Mouse (Mus musculus) mature B cell (primary cell): Measurements from ENCODE around the gene Dctn2.
"Not testable (repeated sequence)": the region's sequence is repeated elsewhere in the genome, so short reads cannot be mapped to it uniquely, and the experiment has no call there.

Experiments
- in situ Hi-C: fragments of 300-500 bp; cut with MboI; formaldehyde crosslinking; loops from 2 replicates; pipeline ENCODE4 v1.14.3; 2019

The Dctn2 gene

DNA sequence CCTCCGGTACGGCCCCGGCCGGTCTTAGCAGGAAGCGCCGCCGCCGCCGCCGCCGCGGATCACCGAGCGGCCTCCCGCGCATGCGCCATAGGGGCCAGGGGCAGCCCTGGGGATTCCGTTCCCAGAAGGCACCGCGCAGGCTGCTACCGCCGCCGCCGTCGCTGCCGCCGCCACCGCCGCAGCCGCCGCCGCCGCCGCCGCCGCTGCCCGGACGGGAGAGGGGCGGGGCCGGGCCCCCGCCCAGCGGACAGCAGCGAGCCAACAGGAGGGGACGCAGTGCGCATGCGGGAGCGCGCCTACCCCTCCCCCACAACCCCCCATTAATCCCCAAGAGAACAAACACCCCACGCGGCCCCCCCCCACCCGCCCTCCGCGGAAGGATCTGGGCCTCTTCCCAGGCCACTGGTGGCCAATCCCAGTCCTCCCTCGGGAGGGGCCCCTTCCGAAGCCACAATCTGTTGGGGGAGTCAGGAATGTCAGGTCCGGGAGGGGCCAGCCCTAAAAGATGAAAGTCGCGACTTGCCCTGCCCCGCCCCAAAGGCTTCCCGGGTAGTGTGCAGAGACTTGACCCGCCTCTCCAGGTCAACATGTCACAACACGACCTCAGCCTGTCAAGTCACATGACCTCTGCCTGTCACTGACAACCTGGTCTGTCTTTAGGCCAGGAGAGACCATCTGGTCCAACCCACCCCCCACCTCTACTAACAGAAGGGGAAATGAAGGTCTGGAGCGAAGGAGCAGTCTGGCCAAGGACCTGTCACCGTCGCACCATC, 22.8 kb downstream of the Dctn2 start, which contains the start of gene Mbd6:
TSS of gene Mbd6 (minus strand) at position 219 of the 773 bp plus-strand sequence.
- in situ Hi-C loops: no loop called here

DNA sequence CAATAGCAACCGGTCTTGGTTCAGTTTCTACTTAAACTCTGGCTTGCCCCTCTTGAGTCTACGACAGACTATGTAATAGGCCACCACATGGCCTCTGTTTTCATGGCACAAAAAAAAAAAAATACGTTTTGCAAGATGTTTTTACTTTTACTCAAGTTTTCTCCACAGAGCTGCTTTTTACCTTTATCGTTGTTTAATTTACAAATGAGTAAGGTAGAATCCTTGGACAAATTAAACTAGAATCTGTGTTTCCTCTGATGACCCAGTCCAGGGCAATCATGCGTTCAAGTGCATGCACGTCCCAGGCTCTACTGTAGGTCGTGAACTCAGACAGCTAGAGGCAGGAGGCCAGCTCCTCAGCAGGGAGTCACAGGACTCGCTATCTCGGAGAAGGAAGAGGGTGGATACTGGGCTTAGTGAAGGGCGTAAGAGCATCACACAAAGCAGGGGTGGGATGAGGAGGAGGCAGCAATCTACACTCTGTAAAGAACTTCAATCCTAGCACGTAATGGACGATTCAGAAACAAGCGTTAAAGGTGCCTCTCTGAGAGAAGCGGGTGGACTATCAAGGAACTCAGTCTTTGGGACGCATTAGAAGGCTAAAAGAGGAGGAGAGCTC, 23.5 kb downstream of the Dctn2 start:
- in situ Hi-C loops: no loop called here

DNA sequence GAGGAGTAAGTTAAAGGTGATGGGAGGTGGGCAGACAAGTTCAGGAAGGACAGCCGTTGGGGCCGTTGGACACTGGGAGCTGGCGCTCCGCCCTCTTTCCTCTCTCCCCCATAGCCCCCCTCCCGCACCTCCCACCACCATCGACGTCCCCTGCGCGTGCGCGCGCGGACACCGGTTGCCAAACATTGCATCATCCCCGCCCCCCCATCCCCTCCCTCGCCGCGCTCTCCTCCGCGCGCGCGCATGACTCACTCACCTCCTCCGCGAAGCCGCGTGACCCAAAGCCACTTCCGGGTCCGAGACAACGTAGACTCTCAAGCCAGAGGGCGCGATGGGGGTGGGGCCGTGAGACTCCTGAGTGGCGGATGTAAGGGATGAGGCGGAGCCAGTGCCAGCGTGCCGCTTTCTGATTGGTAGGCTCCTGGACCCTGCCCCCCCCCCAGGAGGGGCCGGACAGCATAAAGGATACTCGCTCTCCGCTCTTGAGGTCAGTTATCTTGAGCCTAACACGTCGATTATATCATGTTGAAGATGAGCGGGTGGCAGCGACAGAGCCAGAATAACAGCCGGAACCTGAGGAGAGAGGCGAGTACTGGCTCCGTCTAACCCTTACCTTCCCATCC, 24.2 kb downstream of the Dctn2 start:
- in situ Hi-C loops: no loop called here

DNA sequence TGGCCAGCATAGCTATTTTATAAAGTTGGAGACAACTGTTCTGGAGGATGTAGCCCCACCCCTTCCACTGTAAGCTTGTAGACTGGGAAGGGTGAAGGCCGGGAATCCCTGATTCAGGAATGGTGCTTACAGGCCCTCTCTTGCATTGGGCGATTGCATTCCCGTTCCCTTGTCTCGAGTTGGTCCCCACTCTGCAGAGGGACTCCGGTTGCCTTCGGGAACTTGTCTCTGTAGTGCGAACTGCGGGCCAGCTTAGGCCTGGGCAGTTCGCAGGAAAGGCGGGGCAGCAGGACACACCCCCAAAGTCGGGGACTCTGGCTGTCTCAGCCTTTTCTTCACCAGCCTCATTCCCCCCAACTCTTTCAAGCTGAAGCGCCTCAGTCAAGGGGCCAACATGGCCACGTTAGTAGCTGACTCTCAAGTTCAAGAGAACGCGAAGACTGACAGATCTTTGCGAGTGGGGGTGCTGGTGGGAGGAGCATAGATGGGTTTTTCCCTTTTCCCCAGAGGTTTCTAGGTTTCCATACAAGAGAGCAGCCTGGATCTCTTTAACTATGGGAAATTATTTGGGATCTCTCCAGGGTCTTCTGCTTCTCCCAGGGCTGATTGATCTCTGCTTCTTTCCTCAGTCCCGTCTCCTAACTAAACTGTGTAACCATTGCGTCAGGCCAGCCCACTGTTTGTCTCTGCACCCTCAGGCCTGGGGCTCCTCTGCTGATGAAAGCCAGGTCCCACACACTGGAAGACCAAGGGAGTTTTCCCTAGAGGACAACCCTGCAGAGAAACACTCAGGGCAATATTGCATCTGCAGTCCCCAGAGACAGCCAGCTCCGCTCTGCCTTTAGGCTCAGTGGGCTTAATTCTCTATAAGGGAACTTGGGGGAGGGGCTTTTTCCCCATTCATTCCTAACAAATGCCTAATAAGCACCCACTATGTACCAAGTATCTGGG, 25.0 kb downstream of the Dctn2 start:
- in situ Hi-C loops: no loop called here

DNA sequence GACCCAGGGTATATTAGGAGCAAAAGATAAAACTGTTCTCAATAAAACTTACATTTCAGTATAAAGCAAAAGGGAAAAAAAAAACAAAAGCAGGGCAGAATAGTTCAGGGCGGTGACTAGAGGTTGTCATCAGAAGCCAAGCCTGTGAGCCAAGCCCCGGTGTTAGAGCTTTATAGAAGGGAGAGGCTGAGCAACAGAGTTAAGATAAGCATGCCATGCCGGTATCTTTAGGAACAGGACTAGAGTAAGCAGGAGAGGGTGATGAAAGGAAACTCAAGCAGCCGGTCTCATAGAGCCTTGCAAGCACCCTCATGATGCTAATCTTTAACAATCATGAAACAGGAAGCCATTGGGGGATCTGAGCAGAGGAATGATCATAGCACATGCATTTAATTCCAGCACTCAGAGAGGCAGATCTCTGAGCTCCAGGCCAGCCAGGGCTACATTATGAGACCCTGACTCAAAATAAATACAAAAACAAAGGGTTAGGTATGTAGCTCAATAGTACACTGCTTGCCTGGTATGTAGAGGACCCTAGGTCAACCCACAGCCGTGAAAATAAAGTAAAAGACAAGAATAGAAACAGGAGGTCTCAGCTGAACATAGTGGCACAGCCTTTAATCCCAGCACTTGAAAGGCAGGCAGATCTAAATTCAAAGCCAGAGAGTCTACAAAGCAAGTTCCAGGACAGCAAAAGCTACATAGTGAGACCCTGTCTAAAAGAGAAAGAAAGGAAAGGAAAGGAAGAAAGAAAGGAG, 25.9 kb downstream of the Dctn2 start:
- in situ Hi-C loops: no loop called here

DNA sequence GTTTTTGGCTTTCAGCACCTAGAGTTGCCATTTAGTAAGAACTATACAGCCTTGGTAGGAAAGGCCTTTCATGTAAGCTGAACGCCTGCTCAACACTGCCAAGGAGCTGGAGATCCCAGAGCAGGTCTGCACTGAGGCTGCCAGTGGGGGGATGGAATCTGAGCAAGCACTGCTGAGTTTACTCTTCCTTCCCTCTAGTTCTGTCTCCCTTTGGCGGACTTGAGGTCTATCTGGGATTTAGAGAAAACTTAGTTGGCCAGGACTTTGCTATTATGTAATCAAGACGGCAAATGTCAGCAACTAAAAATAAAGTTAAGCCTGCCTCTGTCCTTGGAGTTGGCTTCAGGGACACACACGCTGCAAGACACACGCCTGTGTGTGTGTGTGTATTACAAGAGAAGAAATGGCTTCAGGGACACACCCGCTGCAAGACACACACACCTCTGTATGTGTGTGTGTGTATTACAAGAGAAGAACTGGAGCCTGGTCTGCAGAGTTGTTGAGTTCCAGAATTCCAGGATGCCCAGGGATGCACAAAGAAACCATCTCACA, 26.9 kb downstream of the Dctn2 start:
- in situ Hi-C loops: no loop called here

DNA sequence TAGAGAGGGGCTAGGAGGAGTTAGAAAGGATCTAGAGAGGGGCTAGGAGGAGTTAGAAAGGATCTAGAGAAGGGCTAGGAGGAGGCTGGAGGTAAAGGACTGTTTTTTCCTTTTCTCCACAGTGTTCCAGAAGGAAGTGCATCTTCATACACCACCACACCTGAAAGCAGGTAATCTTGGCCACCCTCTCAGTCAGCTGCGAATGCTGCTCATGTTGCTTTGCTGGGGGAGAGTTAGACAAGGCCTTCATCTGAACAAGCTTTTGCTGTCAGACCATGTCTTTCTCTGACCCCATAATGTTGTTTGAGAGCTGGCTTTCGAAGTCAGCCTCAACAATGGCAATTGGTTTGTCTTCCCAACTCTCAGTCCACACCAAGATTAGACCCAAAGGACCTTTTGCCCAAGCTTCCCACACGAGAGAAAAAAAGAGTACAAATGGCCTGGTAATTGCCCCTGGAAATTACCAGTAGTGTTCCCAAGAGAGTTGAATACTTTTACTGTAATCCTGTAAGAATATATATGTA, 27.5 kb downstream of the Dctn2 start:
- in situ Hi-C loops: no loop called here

DNA sequence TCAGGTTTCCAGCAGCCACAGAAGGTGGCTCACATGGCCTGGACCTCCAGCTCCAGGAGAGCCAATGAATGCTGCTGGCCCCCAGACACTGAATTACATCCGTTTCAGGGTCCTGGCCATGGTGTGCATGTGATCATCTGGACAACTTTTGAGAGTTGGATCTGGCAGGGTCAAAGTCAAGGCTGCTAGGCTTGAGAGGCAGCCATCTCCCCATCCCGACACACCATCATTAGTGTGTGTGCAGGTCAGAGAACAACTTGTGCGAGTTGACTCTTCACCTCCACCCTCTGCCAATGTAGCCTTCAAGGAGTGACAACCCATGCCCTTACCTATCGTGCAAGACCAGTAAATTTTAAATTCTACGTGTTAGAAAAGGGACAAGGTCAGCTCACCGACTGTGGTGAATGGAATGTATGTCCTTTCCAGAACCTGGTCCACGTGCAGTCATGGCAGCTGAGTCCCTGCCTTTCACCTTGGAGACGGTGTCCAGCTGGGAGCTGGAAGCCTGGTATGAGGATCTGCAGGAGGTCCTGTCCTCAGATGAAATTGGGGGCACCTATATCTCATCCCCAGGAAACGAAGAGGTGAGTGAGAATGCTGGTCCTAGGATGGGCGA, 28.8 kb downstream of the Dctn2 start:
- in situ Hi-C loops: no loop called here

DNA sequence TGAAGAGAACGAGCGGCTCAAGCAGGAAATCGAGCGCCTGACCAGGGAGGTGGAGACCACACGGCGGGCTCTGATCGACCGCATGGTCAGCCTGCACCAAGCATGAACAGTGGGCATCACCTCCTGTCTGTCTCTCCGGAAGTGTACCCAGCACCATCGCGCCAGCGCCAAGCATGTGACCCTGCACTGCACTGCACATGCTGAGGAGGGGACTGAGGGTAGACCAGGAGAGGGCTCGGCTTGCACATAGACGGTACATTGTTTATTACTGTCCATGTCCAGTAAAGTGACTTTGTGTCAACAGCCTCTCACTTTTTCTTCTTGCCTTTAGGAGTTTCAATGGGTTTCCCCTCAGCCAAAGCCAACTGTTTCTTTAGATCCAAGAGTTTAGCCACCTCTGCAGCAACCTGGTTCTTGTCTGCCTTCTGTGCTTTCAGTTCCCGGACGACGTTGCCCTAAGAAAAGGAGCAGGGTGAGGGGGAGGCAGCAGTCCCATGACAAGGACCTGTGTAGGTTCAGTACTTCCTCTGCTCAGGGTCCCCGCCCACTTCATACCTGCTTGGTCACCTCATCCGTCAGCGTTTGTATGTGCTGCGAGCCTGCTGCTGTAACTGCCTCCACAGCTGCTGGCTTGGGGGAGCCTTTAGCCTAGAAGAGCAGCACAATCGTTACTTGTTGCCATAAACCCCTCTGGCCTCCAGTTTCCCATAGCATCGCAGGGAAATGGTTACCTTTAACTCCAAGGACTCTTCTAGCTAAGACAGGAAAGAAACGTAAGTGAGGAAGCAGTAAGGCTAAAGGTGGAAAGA, 30.0 kb downstream of the Dctn2 start:
- in situ Hi-C loops: no loop called here

DNA sequence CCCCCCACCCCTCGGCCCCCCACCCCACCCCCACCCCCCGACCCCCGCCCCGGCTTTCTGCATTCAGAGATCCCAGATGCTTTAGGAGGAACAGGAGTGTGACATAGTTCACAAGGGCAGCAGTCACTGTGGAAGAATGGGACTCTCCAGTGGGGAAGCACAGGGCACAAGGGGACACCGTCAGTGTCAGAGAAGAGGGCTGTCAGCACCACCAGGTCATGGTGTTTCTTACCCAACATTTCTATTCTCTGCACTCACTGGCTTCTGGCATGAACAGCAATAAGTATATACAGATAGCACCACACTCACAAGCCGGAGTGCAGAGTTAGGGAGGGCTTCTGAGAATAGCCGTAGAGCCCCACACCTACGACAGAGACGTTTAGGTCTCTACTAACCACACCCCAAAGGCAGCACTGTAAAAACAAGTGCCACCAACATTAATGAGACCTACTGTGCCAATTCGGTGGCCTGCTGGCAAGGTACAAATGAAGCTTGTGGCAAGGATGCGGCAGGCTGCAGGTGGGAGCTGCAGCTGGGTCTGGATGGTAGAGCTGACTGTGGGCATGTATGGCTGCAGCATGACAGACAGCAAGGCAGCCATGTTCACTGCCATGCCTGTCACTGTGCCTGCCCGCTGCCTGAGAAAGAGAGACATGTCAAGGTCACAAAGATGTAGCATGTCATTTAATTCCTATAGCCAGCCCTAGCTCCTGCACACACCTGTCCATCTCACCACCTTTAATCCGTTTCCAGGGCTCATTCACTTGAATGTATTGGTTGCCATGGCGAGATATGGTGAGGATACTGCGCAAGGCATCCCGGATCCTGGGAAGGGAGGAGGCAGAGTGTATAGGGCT, 31.1 kb downstream of the Dctn2 start:
- in situ Hi-C loops: no loop called here

DNA sequence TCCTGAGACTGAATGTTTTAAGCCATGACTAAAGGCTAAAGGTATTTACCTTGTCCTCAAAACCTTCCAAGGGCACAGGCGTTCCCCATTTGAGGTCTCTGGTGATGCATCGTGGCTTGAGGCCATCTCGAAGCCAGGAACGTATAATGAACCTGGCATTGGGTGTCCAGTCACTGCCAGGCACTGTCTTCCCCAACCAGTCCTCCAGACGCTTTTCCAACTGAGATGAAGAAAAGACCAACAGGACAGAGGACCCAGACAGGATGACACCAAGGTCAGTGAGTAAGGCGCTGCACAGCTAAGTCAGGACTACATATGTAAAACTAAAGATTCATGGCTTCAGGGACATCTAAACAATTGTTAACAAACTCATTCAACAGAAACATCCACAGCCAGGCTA, 34.2 kb downstream of the Dctn2 start:
- in situ Hi-C loops: no loop called here

DNA sequence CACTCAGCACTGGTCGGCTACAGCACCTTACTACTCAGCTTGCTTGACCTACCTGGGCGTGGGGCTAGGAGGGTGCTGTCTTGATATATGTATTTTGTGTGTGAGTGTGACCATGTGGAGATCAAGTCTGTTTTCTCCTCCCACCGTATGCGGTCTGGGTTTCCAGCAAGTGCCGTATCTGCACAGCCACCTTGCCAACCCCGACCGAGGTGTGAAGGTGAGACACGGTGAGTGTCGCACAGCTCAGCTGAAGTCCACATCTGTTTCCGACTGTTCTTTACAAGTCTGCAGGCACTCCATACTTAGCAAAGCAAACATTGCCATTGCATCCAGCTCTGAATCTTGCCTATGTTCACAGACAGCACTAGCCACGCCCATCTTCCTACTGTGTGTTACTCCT, 37.0 kb downstream of the Dctn2 start:
- in situ Hi-C loops: no loop called here

DNA sequence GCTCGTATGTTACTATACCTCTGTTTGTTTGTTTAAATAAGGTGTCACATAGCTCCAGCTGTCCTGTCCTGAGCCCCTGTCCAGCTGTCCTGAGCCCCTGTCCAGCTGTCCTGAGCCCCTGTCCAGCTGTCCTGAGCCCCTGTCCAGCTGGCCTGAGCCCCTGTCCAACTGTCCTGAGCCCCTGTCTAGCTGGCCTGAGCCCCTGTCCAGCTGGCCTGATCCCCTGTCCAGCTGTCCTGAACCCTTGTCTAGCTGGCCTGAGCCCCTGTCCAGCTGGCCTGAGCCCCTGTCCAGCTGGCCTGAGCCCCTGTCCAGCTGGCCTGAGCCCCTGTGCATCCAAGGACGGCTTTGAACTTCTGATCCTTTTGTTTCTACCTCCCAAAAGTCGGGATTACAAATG, 43.0 kb downstream of the Dctn2 start:
- in situ Hi-C loops: not testable (repeated sequence)

DNA sequence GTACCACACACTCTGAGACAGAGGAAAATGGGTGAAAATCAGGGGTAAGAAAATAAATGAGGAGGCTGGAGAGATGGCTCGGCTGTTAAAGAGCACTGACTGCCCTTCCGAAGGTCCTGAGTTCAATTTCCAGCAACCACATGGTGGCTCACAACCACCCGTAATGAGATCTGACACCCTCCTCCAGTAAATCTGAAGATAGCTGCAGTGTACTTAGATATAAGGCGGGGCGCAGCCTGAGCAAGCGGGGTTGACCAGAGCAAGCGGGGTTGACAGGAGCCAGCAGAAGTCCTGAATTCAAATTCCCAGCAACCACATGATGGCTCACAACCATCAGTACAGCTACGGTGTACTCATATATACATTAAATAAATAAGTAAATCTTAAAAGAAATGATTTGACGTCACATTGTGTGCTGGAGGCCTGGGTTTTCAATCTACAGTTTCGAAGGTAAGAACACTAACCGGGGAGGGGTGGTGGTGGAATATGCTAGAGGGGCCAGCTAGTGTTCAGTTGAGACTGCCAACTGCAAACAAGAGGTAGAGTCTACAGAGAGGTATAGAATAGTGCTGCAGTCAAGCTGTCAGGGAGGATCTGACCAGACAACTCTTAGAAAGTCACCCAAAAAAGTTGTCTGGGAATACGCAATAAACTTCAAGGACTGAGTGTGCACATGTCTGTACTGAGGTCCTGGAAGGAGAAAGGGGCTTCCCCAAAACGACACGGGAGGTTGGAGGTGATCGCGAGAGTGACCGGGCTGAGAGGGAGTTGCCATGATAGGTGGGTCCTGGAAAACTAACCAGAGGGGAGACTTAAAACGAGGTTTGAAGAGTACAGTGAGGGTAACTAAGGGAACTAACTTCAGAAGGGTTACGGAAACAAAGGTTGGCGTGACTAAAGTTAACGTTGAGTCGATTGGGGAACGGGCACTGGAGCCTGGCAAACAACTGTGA, 44.6 kb downstream of the Dctn2 start:
- in situ Hi-C loops: no loop called here

DNA sequence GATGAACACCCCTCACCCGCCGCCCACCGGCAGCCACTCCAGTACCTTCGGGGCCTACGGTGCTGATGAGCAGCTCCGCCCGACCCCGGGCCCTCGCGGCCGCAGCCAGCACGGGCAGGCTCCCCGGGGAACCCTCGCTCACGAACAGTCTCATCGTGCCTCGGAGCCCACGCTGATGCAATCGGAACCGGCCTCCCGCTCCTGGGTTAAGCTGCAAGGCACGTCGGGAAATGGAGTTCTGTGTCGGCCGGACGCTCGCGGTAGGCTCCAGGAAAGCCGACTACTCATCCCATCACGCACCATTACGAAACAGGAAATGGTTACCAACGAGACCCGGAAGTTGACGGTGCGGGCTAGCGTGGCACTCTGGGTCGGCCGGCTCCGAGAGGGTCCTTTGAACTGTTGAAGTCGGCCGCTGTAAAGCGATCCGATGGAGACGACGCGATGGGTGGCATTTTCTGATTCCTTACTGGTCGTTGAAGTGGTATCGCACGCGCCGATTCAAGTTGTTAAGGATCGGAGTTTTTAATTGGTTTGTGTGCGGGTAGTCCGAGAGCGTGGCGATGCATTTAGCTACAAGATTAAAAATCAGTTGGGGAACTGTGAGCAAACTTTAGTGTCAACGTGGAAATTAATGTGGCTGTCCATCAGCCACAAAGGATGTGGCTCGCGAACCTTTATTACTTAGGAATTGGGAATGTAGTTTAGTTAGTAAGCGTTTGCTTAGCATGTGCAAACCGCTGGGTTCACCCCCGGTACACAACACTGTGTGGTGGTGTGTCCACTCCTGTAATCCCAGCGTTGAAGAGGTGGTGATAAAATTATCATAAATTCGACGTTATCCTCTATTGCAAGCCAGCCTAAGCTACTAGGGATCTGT, 45.5 kb downstream of the Dctn2 start, which contains the start of gene Mars:
TSS of gene Mars (minus strand) at position 311 of the 880 bp plus-strand sequence.
- in situ Hi-C loops: no loop called here

DNA sequence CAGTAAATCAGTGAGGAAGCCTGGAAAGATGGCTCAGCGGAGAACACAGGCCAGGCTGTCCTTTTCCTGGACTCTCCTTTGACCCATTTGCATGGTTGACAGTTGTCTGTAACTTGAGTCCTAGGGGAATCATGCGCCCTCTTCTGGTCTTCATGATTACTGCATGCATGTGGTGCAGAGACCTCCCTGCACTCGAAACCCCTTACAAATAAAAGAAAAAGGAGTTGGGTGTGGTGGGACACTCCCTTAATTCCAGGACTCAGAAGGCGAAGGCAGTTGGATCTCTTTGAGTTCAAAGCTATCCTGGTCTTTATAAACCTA, 46.1 kb downstream of the Dctn2 start:
- in situ Hi-C loops: no loop called here
